Mouse (Mus musculus): ENCODE results near the gene Cntn6.
A peak's percentile ranks its signal among the peaks of the same experiment; 100 is the strongest.

Gene Cntn6

GRCm38 (mm10) chr6:104492490-104493431 lies at the start of gene Cntn6:
TSS of gene Cntn6 (plus strand) at chr6:104492790.
- peak; percentile 72 for DNase-seq (ENCODE audit: inconsistent ontology term)

- DNase-seq (ENCODE audit: inconsistent ontology term), result no peak
Observed at GRCm38 (mm10) chr6:104443731-104444130, 48.9 kb upstream of the Cntn6 start.

DNA sequence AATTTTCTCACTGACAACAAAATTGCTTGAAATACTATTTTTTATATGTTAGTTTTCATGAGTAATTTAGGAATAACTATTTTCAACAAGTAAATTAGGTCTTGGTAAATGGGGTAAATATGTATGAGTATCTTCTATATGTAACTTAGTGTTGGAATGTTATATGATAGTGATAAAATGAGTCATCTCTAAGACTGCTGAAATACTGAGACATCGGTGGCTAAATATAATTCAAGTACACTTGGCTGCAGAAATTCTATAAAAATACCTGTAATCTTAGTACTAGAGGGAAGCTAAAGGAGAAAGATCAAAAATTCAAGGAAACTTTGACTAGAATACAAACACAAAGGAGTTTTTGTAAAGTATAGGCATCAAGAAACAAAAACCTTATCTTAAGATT lies 21.9 kb upstream of the Cntn6 start:
- DNase-seq (ENCODE audit: inconsistent ontology term), result no peak

- DNase-seq (ENCODE audit: inconsistent ontology term), result peak; percentile 46
Observed at GRCm38 (mm10) chr6:104479242-104479641, 13.3 kb upstream of the Cntn6 start.

- no peak for DNase-seq (ENCODE audit: inconsistent ontology term)
Observed at GRCm38 (mm10) chr6:104493459-104493858, 869 bp downstream of the Cntn6 start.

- DNase-seq (ENCODE audit: inconsistent ontology term), result no peak
Observed at GRCm38 (mm10) chr6:104495801-104496200, 3.2 kb downstream of the Cntn6 start.

DNA sequence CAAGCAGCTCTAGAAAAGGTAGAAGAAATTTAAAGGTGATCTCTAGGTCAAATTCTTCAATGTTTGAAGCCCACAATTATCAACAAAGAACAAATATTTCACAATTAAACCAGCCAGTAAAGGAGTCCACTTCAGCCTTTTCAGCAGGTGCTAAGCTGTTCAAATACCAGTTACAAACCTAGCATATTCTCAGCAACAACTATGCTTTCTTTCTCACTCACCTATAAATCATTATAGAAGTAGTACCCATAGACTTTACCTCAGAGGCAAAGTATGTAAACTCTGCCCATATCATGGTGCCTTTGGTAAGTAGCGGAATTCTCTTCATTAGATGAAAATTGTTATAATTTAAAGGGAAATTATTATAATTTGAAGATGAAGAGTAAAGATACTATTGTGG lies 71.4 kb downstream of the Cntn6 start:
- no peak for DNase-seq (ENCODE audit: inconsistent ontology term)

GRCm38 (mm10) chr6:104569564-104569963 lies 77.0 kb downstream of the Cntn6 start:
- no peak for DNase-seq (ENCODE audit: inconsistent ontology term)

DNA sequence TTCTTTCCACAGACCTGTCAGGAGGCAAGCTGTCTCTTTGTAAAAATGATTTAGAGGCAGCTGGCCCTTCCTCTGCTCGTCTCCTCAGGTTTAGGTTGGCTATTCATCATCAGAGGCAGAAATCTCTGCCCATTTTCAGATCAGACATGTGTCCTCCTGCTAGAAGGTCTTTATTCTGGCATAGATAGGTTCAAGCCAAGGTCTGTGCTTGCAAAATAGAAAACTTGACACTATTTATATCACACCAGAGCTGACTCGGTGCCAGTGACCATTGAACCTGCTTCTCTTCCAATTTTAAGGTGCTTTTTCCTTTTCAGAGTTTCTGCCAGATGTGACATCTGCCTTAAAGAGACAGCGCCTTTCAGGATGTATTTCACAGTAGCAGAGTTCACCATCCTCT lies 95.4 kb downstream of the Cntn6 start:
- DNase-seq (ENCODE audit: inconsistent ontology term), result no peak

GRCm38 (mm10) chr6:104600838-104601397 lies 108.3 kb downstream of the Cntn6 start:
- no peak for DNase-seq (ENCODE audit: inconsistent ontology term)

DNA sequence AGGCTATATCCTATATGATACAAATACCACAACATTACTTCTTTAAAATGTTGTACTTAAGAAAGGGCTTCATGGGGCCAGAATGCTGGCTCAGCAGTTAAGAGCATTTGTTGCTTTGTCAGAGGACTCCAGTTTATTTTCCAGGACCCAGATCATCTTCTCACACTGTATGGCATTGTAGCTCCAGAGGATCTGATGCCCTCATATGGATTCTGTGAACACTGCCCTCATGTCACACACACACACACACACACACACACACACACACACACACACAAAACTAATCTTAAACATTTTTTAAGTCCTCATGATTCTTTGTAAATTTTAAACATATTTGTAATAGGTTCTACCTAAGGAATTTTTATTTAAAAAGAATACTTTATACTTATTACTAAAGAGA lies 110.3 kb downstream of the Cntn6 start:
- no peak for DNase-seq (ENCODE audit: inconsistent ontology term)

DNA sequence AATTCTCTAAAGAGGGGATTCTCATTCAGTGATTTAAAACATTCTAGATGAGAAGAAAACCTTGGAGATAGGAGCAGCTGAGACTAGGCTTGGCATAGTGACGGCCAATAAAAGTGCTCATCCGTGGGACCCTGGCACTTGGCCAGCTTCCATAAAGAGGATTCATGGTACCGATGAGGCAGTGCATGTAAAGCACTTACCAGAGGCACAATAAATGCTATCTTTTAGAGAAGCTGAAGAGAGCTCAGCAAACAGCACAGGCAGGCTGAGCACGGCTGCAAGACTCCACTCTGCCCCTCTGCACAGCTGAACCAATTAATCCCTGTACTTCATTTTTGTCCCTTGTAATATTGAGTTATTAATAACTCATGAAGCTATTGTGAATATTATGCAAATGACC lies 110.8 kb downstream of the Cntn6 start:
- DNase-seq (ENCODE audit: inconsistent ontology term), result no peak

- DNase-seq (ENCODE audit: inconsistent ontology term), result no peak
Observed at GRCm38 (mm10) chr6:104605214-104605613, 112.6 kb downstream of the Cntn6 start.

- DNase-seq (ENCODE audit: inconsistent ontology term), result peak; percentile 68
Observed at GRCm38 (mm10) chr6:104653518-104653917, 160.9 kb downstream of the Cntn6 start.

GRCm38 (mm10) chr6:104668701-104669100 lies 176.1 kb downstream of the Cntn6 start:
- no peak for DNase-seq (ENCODE audit: inconsistent ontology term)

DNA sequence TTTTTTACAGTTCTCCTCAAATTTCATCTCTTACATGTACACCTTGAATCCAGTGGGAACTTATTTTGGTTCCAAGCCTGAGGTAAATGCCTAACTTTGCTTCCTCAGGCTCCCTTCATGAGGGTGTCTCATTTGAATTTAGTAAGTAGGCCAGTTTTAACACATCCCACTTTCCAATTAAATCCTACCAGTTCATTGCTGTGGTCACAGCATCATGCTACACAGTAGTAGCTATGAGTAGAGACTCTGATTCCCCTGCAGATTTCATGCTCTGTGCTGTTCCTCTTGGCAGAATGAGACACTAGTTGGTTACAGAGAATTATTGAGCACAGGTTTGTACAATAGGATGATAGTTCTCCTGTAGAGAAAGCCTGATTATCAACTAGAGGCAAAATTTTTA lies 181.7 kb downstream of the Cntn6 start:
- DNase-seq (ENCODE audit: inconsistent ontology term), result no peak

DNA sequence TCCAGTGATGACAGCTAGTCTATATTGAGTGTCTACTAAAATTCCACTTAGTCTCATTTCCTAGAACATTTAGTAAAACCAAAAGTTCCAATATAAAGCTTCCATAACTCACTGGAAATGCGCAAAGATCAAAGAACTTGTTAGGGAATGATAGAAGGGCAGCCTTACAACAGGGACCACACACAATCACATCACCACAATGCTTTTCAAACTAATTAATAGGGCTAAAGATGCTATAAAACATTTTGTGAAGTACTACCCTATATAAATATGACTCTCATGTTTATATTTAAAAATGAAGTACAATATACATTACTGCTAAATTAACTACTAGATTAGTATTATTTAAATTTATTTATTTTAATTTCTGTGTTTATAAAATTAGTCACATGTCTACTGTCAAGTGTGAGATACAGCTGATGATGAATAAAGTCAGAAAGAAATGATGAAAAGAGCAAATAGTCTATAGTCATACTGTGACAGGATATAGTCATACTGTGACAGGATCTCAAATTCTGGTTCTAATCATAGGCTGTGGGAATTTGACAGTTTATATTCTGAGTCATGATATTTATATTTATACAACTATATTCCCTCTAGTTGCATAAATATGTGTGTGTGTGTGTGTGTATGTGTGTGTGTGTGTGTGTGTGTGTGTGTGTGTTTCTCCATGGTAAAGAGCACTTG lies 187.4 kb downstream of the Cntn6 start:
- DNase-seq (ENCODE audit: inconsistent ontology term), result no peak

DNA sequence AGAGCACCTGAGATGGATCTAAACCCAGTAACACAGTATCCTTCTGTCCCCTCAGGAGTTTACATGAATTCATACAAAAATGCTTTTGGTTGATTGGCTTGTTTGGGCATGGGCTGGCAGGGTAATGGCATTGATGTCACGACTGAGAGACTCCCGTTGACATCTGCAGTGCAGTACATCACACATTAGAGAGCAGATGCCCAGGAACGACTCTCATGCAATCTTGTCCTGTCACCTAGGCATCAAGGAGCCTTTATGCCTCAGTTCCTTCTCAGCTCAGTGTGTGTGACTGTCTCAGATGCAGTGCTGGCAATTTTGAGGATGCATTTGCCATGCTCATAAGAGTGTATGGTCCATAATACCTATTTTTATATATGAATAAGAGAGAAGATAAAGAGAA lies 195.4 kb downstream of the Cntn6 start:
- no peak for DNase-seq (ENCODE audit: inconsistent ontology term)

- no peak for DNase-seq (ENCODE audit: inconsistent ontology term)
Observed at GRCm38 (mm10) chr6:104688439-104689125, 196.0 kb downstream of the Cntn6 start.

GRCm38 (mm10) chr6:104728571-104728970 lies 236.0 kb downstream of the Cntn6 start:
- DNase-seq (ENCODE audit: inconsistent ontology term), result no peak

- DNase-seq (ENCODE audit: inconsistent ontology term), result no peak
Observed at GRCm38 (mm10) chr6:104734256-104734655, 241.7 kb downstream of the Cntn6 start.

GRCm38 (mm10) chr6:104738999-104739398 lies 246.4 kb downstream of the Cntn6 start:
- DNase-seq (ENCODE audit: inconsistent ontology term), result no peak
